ENCODE assay signal across 26 mouse cellular contexts in genomic region chr2:31955686-31956085, GRCm38 (mm10). TPM values are rescaled to one million over a fixed set of nuclear protein-coding genes. Genes with fewer than 3 reads are reported as not detected.
"Had no signal": no experiment of that assay in that cellular context is flagged by ENCODE, and none has a peak within 500 bp of the region (broad histone marks: within the 10 kb centered on the region; RNA-seq: fewer than 3 reads in every experiment).

No protein-coding gene starts in this region.

- H3K9ac ChIP-seq: heart, embryonic 15.5 days; hindbrain, embryonic 14.5 days; intestine, embryonic 15.5 days; limb, embryonic 12.5 days; liver, embryonic 13.5 days; liver, embryonic 15.5 days; liver, postnatal 0 days had no signal

- H3K27ac ChIP-seq: gastrocnemius, adult 2 months; hindbrain, embryonic 10.5 days; hindbrain, embryonic 12.5 days; hindbrain, embryonic 14.5 days; intestine, embryonic 15.5 days; layer of hippocampus, adult 2 months; left cerebral cortex, adult 2 months; limb, embryonic 10.5 days; limb, embryonic 12.5 days; liver, embryonic 13.5 days; liver, embryonic 15.5 days had no signal

- DNase-seq: gastrocnemius, adult 2 months; gastrocnemius, postnatal 10 days; gastrocnemius, postnatal 25 days; heart, postnatal 14 days; heart, postnatal 4 days; kidney, adult 8-10 months; kidney, postnatal 14 days; liver; liver, embryonic 13.5 days; liver, postnatal 0 days had no signal

- H3K4me2 ChIP-seq: heart, embryonic 13.5 days; heart, embryonic 15.5 days; hindbrain, embryonic 12.5 days; hindbrain, embryonic 14.5 days; intestine, embryonic 15.5 days; limb, embryonic 12.5 days; liver, embryonic 11.5 days; liver, embryonic 13.5 days; liver, embryonic 15.5 days had no signal

- H3K36me3 ChIP-seq: heart, embryonic 15.5 days; intestine, embryonic 15.5 days; liver, embryonic 13.5 days; liver, embryonic 15.5 days had no signal

- H3K4me3 ChIP-seq: gastrocnemius, adult 2 months; heart, embryonic 13.5 days; heart, embryonic 15.5 days; hindbrain, embryonic 10.5 days; hindbrain, embryonic 12.5 days; intestine, embryonic 15.5 days; layer of hippocampus, adult 2 months; left cerebral cortex, adult 2 months; limb, embryonic 10.5 days; limb, embryonic 12.5 days; liver, embryonic 13.5 days; liver, embryonic 15.5 days had no signal

- H3K9me3 ChIP-seq: heart, embryonic 13.5 days; heart, embryonic 15.5 days; hindbrain, embryonic 10.5 days; hindbrain, embryonic 12.5 days; intestine, embryonic 15.5 days; limb, embryonic 10.5 days; limb, embryonic 12.5 days; liver, embryonic 13.5 days; liver, embryonic 15.5 days had no signal

- ATAC-seq: hindbrain, embryonic 16.5 days; inflammation-experienced regulatory T-cells, adult 6 months; intestine, embryonic 15.5 days; intestine, postnatal 0 days; liver, postnatal 0 days had no signal

- H3K27me3 ChIP-seq: heart, embryonic 13.5 days; heart, embryonic 15.5 days; intestine, embryonic 15.5 days; limb, embryonic 12.5 days had no signal

RNA-seq across cellular contexts. Expression of gene Aif1l, which starts 5.7 kb away (rescaled TPM):
- total RNA-seq: granulocyte monocyte progenitor cell, adult 5-6 weeks had no signal
